Mouse (Mus musculus) heart, embryonic 13.5 days (tissue): ENCODE data around the gene Ppm1n. TPM values are rescaled to one million over a fixed set of nuclear protein-coding genes. Genes with fewer than 3 reads are reported as not detected.

Experiments used
- ATAC-seq: fragments of 200-750 bp; cut with Nextera tagmentation; 2 replicates; pipeline ENCODE4 v1.8.0; 2017; ENCODE audit warnings: moderate TSS enrichment; ENCODE audit not compliant: insufficient number of reproducible peaks, low FRiP score, low TSS enrichment; ENCODE audit errors: extremely low read depth
- H3K27ac ChIP-seq: fragments of 300-500 bp; sonication (generic); replicated peaks from 2 replicates; pipeline ENCODE4 v1.5.1; 2015; ENCODE audit warnings: moderate library complexity, mild to moderate bottlenecking, inconsistent platforms
- H3K27me3 ChIP-seq: fragments of 300-500 bp; sonication (generic); replicated peaks from 2 replicates; pipeline ENCODE4 v1.6.1; 2015; ENCODE audit warnings: mild to moderate bottlenecking, inconsistent platforms
- H3K36me3 ChIP-seq: fragments of 300-500 bp; sonication (generic); 2 replicates; pipeline ENCODE4 v1.6.1; 2015; ENCODE audit warnings: mild to moderate bottlenecking, inconsistent platforms
- H3K4me1 ChIP-seq: fragments of 300-500 bp; sonication (generic); 2 replicates; pipeline ENCODE4 v1.6.1; 2015; ENCODE audit warnings: inconsistent platforms
- H3K4me2 ChIP-seq: fragments of 300-500 bp; sonication (generic); 2 replicates; pipeline ENCODE4 v1.6.1; 2015; ENCODE audit warnings: inconsistent platforms, mild to moderate bottlenecking, moderate library complexity
- H3K4me3 ChIP-seq: fragments of 300-500 bp; sonication (generic); 2 replicates; pipeline ENCODE4 v1.5.1; 2015; ENCODE audit warnings: moderate library complexity, mild to moderate bottlenecking, inconsistent platforms
- H3K9ac ChIP-seq: fragments of 300-500 bp; sonication (generic); 2 replicates; pipeline ENCODE4 v1.6.1; 2015; ENCODE audit warnings: inconsistent platforms, mild to moderate bottlenecking, moderate library complexity
- H3K9me3 ChIP-seq: fragments of 300-500 bp; sonication (generic); 2 replicates; pipeline ENCODE4 v1.6.1; 2016; ENCODE audit warnings: inconsistent platforms
- WGBS: fragments of 180-500 bp; shearing (Covaris S2); methylation state at CpG from one replicate; pipeline ENCODE4 v1.1.7; 2015; ENCODE audit warnings: mixed read lengths; 5-methylcytosine and 5-hydroxymethylcytosine counted together
- polyA plus RNA-seq: library from polyadenylated mRNA; unstranded; fragments of >200 nt; fragmentation: Nextera tagmentation; extraction: Ambion mirVana; gene quantifications from 2 replicates; pipeline ENCODE4 v1.2.1, GENCODE M21; 2015

Gene Ppm1n
- polyA plus RNA-seq, 1 experiment from 2014 or later: not detected

DNA sequence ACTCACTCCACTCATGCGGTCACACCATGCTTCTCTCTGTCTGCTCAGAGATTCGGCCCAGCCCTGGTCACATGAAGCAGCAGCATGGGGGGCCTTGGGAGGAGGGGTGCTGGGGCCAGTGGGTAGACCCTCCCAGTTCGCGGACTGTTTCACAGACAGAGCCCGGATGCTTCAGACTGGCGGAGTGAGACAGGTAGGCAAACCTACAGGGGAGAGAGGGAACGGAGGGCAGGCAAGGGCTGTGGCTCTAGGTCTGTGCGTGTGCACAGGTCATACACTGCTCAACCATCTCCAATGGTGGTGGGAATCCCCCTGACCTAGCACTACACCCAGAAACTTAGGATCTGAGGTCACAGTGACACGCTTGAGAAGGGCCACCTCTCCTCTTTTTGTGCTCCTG is 39.6 kb upstream of the Ppm1n start:
- H3K9me3 ChIP-seq: no peaks in the 10 kb centered on the region
- ATAC-seq: no peak; the same call in 1 of the 2 replicates
- peaks cover 25% of the 10 kb centered on the region for H3K4me1 ChIP-seq
- H3K4me3 ChIP-seq: peak overlapping the region; percentile 57
- H3K36me3 ChIP-seq: no peaks in the 10 kb centered on the region
- H3K27ac ChIP-seq: peak overlapping the region; percentile 42
- peak overlapping the region; percentile 89 for H3K4me2 ChIP-seq
- H3K9ac ChIP-seq: peak overlapping the region; percentile 83
- WGBS: 18% methylated on average over 9 of the region's 9 CpGs
- peaks cover 39% of the 10 kb centered on the region for H3K27me3 ChIP-seq

DNA sequence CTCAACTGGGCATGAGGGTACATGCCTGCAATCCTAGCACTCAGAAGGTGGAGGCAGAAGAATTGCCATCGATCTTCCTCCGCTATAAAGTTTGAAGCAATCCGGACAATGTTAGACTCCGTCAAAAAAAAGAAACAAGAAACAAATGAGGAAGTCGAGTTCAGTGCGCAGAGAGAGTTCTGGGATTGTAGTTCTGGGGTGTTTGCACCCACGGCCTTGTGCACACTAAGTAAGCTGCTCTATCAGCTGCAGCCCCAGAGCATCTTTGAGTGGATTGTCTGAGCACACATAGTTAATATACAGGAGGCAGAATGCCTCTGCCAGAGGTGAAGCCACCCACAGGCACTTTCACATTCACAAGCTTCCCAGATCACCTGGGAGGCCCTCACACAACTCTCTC is 38.8 kb upstream of the Ppm1n start:
- H3K9me3 ChIP-seq: no peaks in the 10 kb centered on the region
- no peak overlapping the region for H3K27ac ChIP-seq
- no peaks in the 10 kb centered on the region for H3K36me3 ChIP-seq
- peaks cover 25% of the 10 kb centered on the region for H3K4me1 ChIP-seq
- 71% methylated on average over 7 of the region's 7 CpGs for WGBS
- H3K27me3 ChIP-seq: peaks cover 47% of the 10 kb centered on the region
- H3K4me2 ChIP-seq: no peak overlapping the region
- H3K9ac ChIP-seq: no peak overlapping the region
- H3K4me3 ChIP-seq: no peak overlapping the region
- ATAC-seq: no peak

DNA sequence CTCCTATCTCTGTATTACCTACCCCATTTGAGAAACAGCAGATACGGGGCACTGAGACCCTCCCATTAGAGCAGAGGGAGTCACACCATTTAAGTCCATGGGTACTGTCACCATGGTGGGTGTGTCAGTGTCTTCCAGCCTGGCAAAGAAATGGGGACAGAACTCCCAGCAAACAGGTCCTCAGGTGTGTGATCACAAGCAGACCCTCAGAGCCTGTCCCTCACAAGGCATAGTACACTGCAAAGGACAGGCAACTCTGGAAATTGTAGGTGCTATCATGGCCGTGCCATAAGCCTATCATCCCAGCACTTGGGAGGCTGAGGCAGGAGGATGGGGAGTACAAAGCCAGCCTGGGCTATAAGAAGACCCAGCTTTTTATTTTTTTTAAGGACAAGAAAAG is 38.3 kb upstream of the Ppm1n start:
- ATAC-seq: no peak
- no peak overlapping the region for H3K9ac ChIP-seq
- H3K27ac ChIP-seq: no peak overlapping the region
- no peak overlapping the region for H3K4me2 ChIP-seq
- no peak overlapping the region for H3K4me3 ChIP-seq
- H3K9me3 ChIP-seq: no peaks in the 10 kb centered on the region
- H3K36me3 ChIP-seq: no peaks in the 10 kb centered on the region
- WGBS: 69% methylated on average over 2 of the region's 2 CpGs
- H3K27me3 ChIP-seq: peaks cover 50% of the 10 kb centered on the region
- H3K4me1 ChIP-seq: peaks cover 25% of the 10 kb centered on the region

DNA sequence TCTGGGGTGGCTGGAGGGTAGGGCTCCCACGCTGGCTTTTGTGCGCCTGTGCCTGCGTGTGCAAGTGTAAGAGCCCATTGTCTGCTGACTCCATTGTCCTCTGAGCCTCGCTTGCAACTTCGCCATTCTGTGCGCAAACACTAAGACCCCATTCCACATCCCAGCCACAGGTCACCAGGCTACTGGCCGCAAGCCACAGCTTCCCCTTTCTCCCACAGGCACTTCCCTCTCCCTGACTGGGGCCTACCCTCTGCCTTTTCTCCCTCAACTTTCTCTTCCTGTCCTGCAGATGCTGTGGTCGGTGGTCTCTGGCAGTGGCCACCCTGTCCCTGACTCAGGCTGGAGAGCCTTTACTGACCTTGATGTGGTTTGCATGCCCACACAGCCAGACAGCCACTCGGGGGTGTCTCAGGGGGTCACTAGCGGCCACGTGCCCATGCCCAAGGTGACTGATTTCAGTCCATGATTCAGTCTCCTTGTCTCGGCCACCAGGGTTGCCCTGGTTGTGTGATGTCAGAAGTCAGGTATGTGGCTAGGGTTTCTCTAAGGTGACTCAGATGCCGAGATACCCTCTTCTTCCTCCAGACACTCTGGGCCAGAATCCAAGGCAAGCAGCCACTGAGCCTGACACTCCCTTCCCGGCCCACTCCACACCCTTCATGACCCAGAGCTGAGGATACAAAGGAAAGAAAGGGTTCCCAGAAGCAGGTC is 36.7 kb upstream of the Ppm1n start:
- no peak overlapping the region for H3K27ac ChIP-seq
- H3K4me2 ChIP-seq: no peak overlapping the region
- ATAC-seq: no peak
- no peaks in the 10 kb centered on the region for H3K9me3 ChIP-seq
- H3K27me3 ChIP-seq: peaks cover 53% of the 10 kb centered on the region
- H3K36me3 ChIP-seq: no peaks in the 10 kb centered on the region
- H3K9ac ChIP-seq: peak overlapping the region; percentile 28
- no peak overlapping the region for H3K4me3 ChIP-seq
- H3K4me1 ChIP-seq: peaks cover 23% of the 10 kb centered on the region
- 48% methylated on average over 14 of the region's 14 CpGs for WGBS

DNA sequence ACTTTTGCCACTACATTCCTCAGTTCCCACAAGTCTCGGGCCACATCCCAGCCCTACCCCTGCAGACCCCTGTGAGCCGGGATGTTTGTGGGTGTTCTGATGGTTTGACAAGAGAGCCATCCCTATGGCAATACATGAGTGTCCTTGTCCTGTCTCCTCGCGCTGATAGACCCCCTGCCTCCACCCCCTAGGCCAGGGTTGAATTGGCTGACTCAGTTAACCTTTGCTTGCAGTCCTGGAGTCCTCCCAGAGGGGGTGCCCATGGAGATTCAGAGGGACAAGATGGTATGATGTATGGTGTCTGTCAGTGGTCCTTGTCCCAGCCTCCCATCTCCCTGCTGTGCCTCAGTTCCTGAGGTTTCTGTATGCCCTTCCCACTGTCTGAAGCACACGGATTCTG is 34.2 kb upstream of the Ppm1n start:
- peaks cover 53% of the 10 kb centered on the region for H3K27me3 ChIP-seq
- no peak overlapping the region for H3K9ac ChIP-seq
- 45% methylated on average over 5 of the region's 5 CpGs for WGBS
- no peaks in the 10 kb centered on the region for H3K9me3 ChIP-seq
- no peak overlapping the region for H3K27ac ChIP-seq
- no peak for ATAC-seq
- H3K36me3 ChIP-seq: no peaks in the 10 kb centered on the region
- peaks cover 18% of the 10 kb centered on the region for H3K4me1 ChIP-seq
- no peak overlapping the region for H3K4me2 ChIP-seq
- no peak overlapping the region for H3K4me3 ChIP-seq

DNA sequence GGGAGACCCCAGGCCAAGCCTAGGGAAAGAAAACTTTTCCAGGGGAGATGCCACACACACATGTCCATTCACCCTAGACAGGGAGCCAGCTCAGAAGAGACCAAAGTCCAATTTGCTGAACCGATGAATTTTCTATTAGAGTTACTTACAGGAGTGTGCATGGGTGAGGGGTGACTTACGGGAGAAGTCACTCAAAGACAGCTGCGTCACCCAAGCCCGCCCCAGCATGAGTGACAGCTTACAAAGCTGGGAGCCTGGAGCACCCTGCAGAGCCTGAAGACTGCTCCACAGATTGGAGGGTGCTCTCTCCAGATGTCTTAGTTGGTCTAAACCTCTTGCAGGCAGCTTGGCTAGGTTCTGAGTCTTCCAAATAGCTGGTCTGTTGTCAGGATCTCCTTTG is 32.1 kb upstream of the Ppm1n start:
- Histone ChIP-seq H3K4me3 (no peak overlapping the region), H3K4me2 (no peak overlapping the region), H3K4me1 (peaks cover 26% of the 10 kb centered on the region), H3K27ac (no peak overlapping the region), H3K9me3 (no peaks in the 10 kb centered on the region), H3K27me3 (peaks cover 44% of the 10 kb centered on the region), H3K36me3 (no peaks in the 10 kb centered on the region), H3K9ac (no peak overlapping the region)
- ATAC-seq: no peak
- 34% methylated on average over 4 of the region's 4 CpGs for WGBS

DNA sequence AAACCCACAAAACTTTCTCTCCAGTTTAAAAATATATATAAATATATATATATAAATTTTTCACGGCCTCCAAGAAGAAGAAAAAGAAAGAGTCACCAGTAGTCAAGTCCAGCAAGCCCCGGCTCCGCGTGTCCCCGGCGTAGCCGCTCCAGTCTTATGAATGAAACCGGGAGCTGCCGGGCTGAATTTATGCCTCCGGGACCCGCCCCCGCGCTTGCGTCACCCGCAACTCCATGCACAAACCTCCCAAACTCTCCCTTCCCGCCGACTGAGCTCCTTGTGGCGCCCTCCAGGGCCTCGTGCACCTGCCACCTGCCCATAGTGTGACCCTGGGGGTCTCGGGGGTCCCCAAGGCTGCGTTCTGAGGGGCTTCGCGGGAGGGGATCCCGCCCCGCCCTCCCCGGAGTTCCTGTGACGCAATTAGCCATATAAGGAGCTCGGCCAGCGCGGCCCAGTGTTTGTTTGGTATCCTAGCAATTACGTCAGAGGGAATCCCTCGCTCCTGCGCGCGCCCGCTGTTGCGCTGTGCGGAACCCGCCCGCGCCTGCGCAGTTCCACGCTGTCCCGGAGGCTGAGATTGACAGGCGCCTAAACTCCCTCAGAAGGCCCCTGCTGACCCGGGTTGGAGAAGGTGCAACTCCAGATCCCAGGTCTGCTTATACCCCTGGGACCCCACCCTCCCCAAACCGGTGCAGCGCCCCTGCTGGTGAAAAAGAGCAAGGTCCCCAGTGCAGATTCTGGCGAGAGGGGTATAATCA is 30.2 kb upstream of the Ppm1n start, which contains the start of gene Fosb:
TSS of gene Fosb (minus strand) at position 168 of the 758 bp plus-strand sequence.
- under 1% methylated on average over 49 of the region's 49 CpGs for WGBS
- H3K27me3 ChIP-seq: peaks cover 51% of the 10 kb centered on the region
- H3K9me3 ChIP-seq: no peaks in the 10 kb centered on the region
- peak within 1 kb of the TSS; percentile 78; the same call in 1 of the 2 replicates for H3K27ac ChIP-seq
- peak within 1 kb of the TSS; percentile 81 for H3K9ac ChIP-seq
- H3K4me3 ChIP-seq: peak within 1 kb of the TSS; percentile 68
- peaks cover 24% of the 10 kb centered on the region for H3K4me1 ChIP-seq
- H3K4me2 ChIP-seq: peak within 1 kb of the TSS; percentile 100
- ATAC-seq: peak; percentile 78
- H3K36me3 ChIP-seq: no peaks in the 10 kb centered on the region

DNA sequence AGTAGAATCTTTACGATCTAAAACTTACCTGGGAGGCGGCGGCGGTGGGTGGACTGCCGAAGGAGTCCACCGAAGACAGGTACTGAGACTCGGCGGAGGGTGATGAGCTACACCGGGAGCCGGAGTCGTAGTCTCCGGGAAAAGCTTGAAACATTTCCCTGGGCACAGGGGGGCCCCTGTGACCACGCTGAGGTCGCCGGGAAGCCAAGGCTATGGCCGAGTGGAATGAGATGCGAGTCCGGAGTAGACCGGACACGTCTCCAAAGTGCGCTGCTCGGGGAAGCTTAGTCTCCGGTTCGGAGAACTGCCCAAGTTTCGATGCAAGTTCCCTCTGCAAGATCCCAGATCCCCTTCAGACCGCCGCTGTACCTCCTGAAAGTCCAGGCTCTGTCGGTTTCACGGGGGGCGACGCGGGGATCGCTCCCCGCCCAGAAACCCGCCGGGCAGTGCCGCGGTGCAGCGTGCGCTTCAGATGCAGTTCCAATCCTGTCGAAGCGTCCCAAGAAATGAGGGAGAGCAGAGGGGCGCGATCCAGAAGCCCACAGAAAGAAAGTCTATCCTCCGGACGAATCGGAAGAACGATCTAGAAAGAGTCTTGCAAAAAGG is 29.5 kb upstream of the Ppm1n start:
- peak overlapping the region; percentile 68 for H3K4me3 ChIP-seq
- peaks cover 52% of the 10 kb centered on the region for H3K27me3 ChIP-seq
- H3K27ac ChIP-seq: no peak overlapping the region
- peaks cover 31% of the 10 kb centered on the region for H3K4me1 ChIP-seq
- peak overlapping the region; percentile 81 for H3K9ac ChIP-seq
- H3K4me2 ChIP-seq: peak overlapping the region; percentile 100
- WGBS: under 1% methylated on average over 48 of the region's 48 CpGs
- H3K36me3 ChIP-seq: no peaks in the 10 kb centered on the region
- H3K9me3 ChIP-seq: no peaks in the 10 kb centered on the region
- ATAC-seq: no peak

DNA sequence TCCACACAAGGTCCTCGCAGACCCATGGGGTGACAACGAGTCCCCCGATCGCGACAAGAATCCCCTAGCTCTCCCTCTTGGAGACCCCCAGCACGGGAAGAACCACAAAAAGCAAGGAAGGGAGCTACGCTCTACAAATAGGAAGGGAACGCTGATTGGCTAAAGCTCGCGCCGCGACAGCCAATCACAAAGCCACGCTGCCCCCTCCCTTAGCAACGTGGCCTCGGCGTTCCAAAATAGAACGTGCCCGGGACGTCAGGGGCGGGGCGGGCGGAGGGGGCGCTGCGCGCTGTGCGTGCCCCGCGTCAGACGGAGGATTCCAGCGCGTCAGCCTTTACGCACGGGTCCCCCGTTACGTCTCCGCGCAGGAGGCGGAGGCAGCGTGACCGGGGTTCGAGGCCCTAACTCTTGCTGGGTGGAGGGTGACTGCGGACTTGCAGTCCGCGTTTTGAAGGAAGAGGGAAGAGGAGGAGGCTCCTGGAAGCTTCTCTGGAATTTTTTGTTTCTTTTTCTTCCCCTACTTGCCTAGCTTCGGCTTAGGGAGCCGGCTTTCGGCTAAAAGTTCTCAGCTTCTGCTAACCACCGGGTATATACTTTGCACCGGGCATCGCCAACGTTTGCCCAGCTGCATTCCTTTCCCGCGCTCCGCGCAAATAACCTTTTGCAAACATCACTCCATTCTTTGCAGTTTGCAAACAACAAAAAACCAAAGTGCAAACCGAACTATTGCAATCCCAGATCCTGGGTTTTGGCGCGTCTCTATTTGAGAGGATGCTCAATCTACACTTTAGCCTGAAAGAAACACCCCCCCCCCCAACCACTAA is 28.8 kb upstream of the Ppm1n start:
- Histone ChIP-seq H3K9ac (peak overlapping the region; percentile 81), H3K4me3 (peak overlapping the region; percentile 68), H3K27me3 (peaks cover 52% of the 10 kb centered on the region), H3K36me3 (no peaks in the 10 kb centered on the region), H3K4me2 (peak overlapping the region; percentile 100), H3K4me1 (peaks cover 38% of the 10 kb centered on the region), H3K9me3 (no peaks in the 10 kb centered on the region), H3K27ac (peak overlapping the region; percentile 78)
- WGBS: under 1% methylated on average over 58 of the region's 58 CpGs
- peak; percentile 75 for ATAC-seq

DNA sequence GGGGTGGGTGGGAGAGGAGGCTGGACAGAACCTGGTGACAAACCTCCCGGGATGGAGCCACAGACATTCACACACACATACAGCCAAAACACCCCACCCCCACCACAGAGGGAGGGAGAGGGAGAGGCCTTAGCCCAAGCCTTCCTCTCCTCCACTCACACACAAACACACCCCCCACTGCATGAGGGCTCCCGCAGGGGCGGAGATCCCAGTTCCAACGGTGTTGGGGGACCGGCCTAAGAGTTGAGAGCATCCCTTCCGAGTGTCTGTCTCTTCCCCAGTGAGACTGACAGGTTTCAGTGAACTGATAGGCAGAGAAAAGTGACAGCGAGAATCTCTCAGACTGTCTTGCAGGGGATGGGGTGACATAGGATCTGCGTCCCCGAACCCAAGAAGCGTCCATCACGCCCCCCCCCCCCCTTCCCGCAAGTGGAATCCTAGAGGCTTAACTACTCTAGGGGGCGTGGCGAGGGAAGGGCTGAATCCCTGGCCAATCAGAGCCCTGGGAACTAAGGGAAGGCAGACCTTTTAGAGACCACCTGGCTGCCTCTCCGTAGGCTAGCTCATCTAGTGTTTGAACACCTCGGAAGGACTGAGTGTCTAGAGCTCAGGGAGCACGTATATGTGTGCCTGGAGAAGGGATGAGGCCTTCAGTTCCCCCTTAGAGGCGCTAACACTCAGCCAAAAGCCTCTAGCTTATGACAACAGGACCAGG is 28.0 kb upstream of the Ppm1n start:
- H3K27ac ChIP-seq: peak overlapping the region; percentile 78
- no peaks in the 10 kb centered on the region for H3K36me3 ChIP-seq
- WGBS: under 1% methylated on average over 18 of the region's 18 CpGs
- H3K27me3 ChIP-seq: peaks cover 53% of the 10 kb centered on the region
- H3K9me3 ChIP-seq: no peaks in the 10 kb centered on the region
- peaks cover 42% of the 10 kb centered on the region for H3K4me1 ChIP-seq
- H3K4me2 ChIP-seq: peak overlapping the region; percentile 100
- peak; percentile 15; the same call in 1 of the 2 replicates for ATAC-seq
- peak overlapping the region; percentile 68 for H3K4me3 ChIP-seq
- H3K9ac ChIP-seq: peak overlapping the region; percentile 78
